Mouse (Mus musculus) E14TG2a.4 (cell line): ENCODE measurements around the gene Tob1.

ENCODE experiments used
- CTCF ChIP-seq: conservative IDR thresholded peaks from 2 replicates; pipeline ENCODE4 v1.5.1; 2014; ENCODE audit warnings: low read length
- NANOG ChIP-seq: IDR thresholded peaks from 2 replicates; pipeline ENCODE4 v1.6.1; 2014; ENCODE audit warnings: borderline replicate concordance, low read length, mixed read lengths

- TF ChIP-seq NANOG (no peak), CTCF (no peak)
These were observed 41.9 kb downstream of the Tob1 start for GRCm38 (mm10) chr11:94253156-94253555.
